Mouse (Mus musculus): Measurements from ENCODE around the gene Rbm25. TPM values are rescaled to one million over a fixed set of nuclear protein-coding genes. Genes with fewer than 3 reads are reported as not detected.

The Rbm25 gene
- polyA plus RNA-seq, 1 experiment from 2014 or later = 244 TPM

- peak; percentile 28 for ATAC-seq (ENCODE audit: low read depth)
- Histone ChIP-seq H3K9ac (ENCODE audit: low read length) (peak overlapping the region; percentile 100), H3K27me3 (ENCODE audit: control insufficient read depth, insufficient read depth, low read depth, low read length) (no peaks in the 10 kb centered on the region), H3K4me2 (ENCODE audit: low read depth, low read length) (peak overlapping the region; percentile 66), H3K4me1 (replicated peaks; ENCODE audit: control insufficient read depth, insufficient read depth, low read length) (peaks cover 8% of the 10 kb centered on the region), H3K4me3 (ENCODE audit: low read length) (peak overlapping the region; percentile 97), H3K36me3 (ENCODE audit: control insufficient read depth, insufficient read depth, low read length) (peaks cover 13% of the 10 kb centered on the region), H3K9me3 (ENCODE audit: control insufficient read depth, low read length) (no peaks in the 10 kb centered on the region), H3K27ac (ENCODE audit: low read length) (peak overlapping the region; percentile 97)
- under 1% methylated on average over 20 of the region's 20 CpGs for WGBS
These were observed 1.6 kb downstream of the Rbm25 start for GRCm38 (mm10) chr12:83632680-83633025.

DNA sequence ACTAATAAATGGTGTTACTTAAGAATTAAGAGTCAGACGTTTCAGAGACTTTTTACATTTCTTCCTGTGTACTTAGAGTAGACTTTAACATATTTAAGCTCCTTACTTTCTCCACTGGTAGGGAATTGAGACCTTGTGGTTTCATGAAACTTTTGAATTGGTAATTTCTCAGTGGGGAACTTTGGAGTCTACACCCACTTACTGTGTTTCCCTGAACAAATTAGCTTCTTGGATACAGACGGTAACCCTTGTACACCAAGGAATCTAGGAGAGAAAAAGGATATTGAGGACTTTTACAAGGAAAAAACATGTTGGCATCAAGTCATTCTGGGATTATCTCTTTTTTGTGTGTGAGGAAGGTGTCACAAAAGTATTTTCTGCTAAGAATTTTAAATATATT is 2.8 kb downstream of the Rbm25 start:
- no peak overlapping the region for H3K27ac ChIP-seq (ENCODE audit: low read length)
- no peak overlapping the region for H3K4me3 ChIP-seq (ENCODE audit: low read length)
- H3K9me3 ChIP-seq (ENCODE audit: control insufficient read depth, low read length) = no peaks in the 10 kb centered on the region
- 34% methylated on average over 2 of the region's 2 CpGs for WGBS
- peak overlapping the region; percentile 31; the same call in 1 of the 2 replicates for H3K4me2 ChIP-seq (ENCODE audit: low read depth, low read length)
- peaks cover 8% of the 10 kb centered on the region for H3K4me1 ChIP-seq (replicated peaks; ENCODE audit: control insufficient read depth, insufficient read depth, low read length)
- H3K9ac ChIP-seq (ENCODE audit: low read length) = no peak overlapping the region
- no peaks in the 10 kb centered on the region for H3K27me3 ChIP-seq (ENCODE audit: control insufficient read depth, insufficient read depth, low read depth, low read length)
- no peak for ATAC-seq (ENCODE audit: low read depth)
- peaks cover 13% of the 10 kb centered on the region for H3K36me3 ChIP-seq (ENCODE audit: control insufficient read depth, insufficient read depth, low read length)

GRCm38 (mm10) chr12:83641233-83641632 is 10.2 kb downstream of the Rbm25 start:
- no peak overlapping the region for H3K27ac ChIP-seq (ENCODE audit: low read length)
- 92% methylated on average over 2 of the region's 2 CpGs for WGBS
- no peaks in the 10 kb centered on the region for H3K27me3 ChIP-seq (ENCODE audit: control insufficient read depth, insufficient read depth, low read depth, low read length)
- no peak for ATAC-seq (ENCODE audit: low read depth)
- H3K4me1 ChIP-seq (replicated peaks; ENCODE audit: control insufficient read depth, insufficient read depth, low read length) = no peaks in the 10 kb centered on the region
- no peak overlapping the region for H3K4me2 ChIP-seq (ENCODE audit: low read depth, low read length)
- no peak overlapping the region for H3K9ac ChIP-seq (ENCODE audit: low read length)
- H3K36me3 ChIP-seq (ENCODE audit: control insufficient read depth, insufficient read depth, low read length) = peaks cover 43% of the 10 kb centered on the region
- H3K9me3 ChIP-seq (ENCODE audit: control insufficient read depth, low read length) = no peaks in the 10 kb centered on the region
- no peak overlapping the region for H3K4me3 ChIP-seq (ENCODE audit: low read length)

- ATAC-seq (ENCODE audit: low read depth) = no peak
- Histone ChIP-seq H3K27me3 (ENCODE audit: control insufficient read depth, insufficient read depth, low read depth, low read length) (no peaks in the 10 kb centered on the region), H3K9me3 (ENCODE audit: control insufficient read depth, low read length) (no peaks in the 10 kb centered on the region), H3K4me3 (ENCODE audit: low read length) (no peak overlapping the region), H3K4me2 (ENCODE audit: low read depth, low read length) (no peak overlapping the region), H3K4me1 (replicated peaks; ENCODE audit: control insufficient read depth, insufficient read depth, low read length) (no peaks in the 10 kb centered on the region), H3K27ac (ENCODE audit: low read length) (no peak overlapping the region), H3K9ac (ENCODE audit: low read length) (no peak overlapping the region), H3K36me3 (ENCODE audit: control insufficient read depth, insufficient read depth, low read length) (peaks cover 37% of the 10 kb centered on the region)
- 87% methylated on average over 1 of the region's 1 CpGs for WGBS
These were observed 12.1 kb downstream of the Rbm25 start for GRCm38 (mm10) chr12:83643116-83643515.

GRCm38 (mm10) chr12:83650346-83650745 is 19.3 kb downstream of the Rbm25 start:
- no peaks in the 10 kb centered on the region for H3K27me3 ChIP-seq (ENCODE audit: control insufficient read depth, insufficient read depth, low read depth, low read length)
- H3K9ac ChIP-seq (ENCODE audit: low read length) = no peak overlapping the region
- no peak overlapping the region for H3K4me3 ChIP-seq (ENCODE audit: low read length)
- H3K4me2 ChIP-seq (ENCODE audit: low read depth, low read length) = no peak overlapping the region
- no peaks in the 10 kb centered on the region for H3K9me3 ChIP-seq (ENCODE audit: control insufficient read depth, low read length)
- ATAC-seq (ENCODE audit: low read depth) = no peak
- H3K36me3 ChIP-seq (ENCODE audit: control insufficient read depth, insufficient read depth, low read length) = peaks cover 29% of the 10 kb centered on the region
- no peak overlapping the region for H3K27ac ChIP-seq (ENCODE audit: low read length)
- no peaks in the 10 kb centered on the region for H3K4me1 ChIP-seq (replicated peaks; ENCODE audit: control insufficient read depth, insufficient read depth, low read length)
- 87% methylated on average over 3 of the region's 3 CpGs for WGBS

GRCm38 (mm10) chr12:83651414-83651813 is 20.4 kb downstream of the Rbm25 start:
- Histone ChIP-seq H3K27ac (ENCODE audit: low read length) (no peak overlapping the region), H3K27me3 (ENCODE audit: control insufficient read depth, insufficient read depth, low read depth, low read length) (no peaks in the 10 kb centered on the region), H3K4me3 (ENCODE audit: low read length) (no peak overlapping the region), H3K4me2 (ENCODE audit: low read depth, low read length) (no peak overlapping the region), H3K36me3 (ENCODE audit: control insufficient read depth, insufficient read depth, low read length) (peaks cover 22% of the 10 kb centered on the region), H3K4me1 (replicated peaks; ENCODE audit: control insufficient read depth, insufficient read depth, low read length) (no peaks in the 10 kb centered on the region), H3K9ac (ENCODE audit: low read length) (no peak overlapping the region), H3K9me3 (ENCODE audit: control insufficient read depth, low read length) (no peaks in the 10 kb centered on the region)
- no peak for ATAC-seq (ENCODE audit: low read depth)

DNA sequence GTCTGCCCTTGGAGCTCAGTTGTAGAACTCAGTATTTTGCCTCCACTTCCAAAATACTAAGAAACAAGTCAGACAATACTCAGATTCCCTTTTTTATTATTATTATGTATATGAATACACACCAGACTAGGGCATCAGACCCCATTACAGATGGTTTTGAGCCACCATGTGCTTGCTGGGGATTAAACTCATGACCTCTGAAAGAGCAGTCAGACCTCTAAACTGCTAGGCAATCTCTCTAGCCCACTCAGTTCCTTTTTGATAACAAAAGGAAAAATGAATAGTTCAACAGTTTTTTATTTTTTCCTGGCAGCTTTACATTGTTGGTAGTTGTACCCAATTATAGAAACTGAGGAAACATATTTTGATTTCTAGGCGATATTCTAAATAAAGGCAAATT is 54.4 kb downstream of the Rbm25 start:
- no peak overlapping the region for H3K4me2 ChIP-seq (ENCODE audit: low read depth, low read length)
- peaks cover 10% of the 10 kb centered on the region for H3K36me3 ChIP-seq (ENCODE audit: control insufficient read depth, insufficient read depth, low read length)
- no peak overlapping the region for H3K4me3 ChIP-seq (ENCODE audit: low read length)
- H3K27ac ChIP-seq (ENCODE audit: low read length) = no peak overlapping the region
- WGBS = 88% methylated on average over 1 of the region's 1 CpGs
- no peaks in the 10 kb centered on the region for H3K27me3 ChIP-seq (ENCODE audit: control insufficient read depth, insufficient read depth, low read depth, low read length)
- H3K9me3 ChIP-seq (ENCODE audit: control insufficient read depth, low read length) = no peaks in the 10 kb centered on the region
- no peak for ATAC-seq (ENCODE audit: low read depth)
- H3K9ac ChIP-seq (ENCODE audit: low read length) = no peak overlapping the region
- peaks cover 6% of the 10 kb centered on the region for H3K4me1 ChIP-seq (replicated peaks; ENCODE audit: control insufficient read depth, insufficient read depth, low read length)

DNA sequence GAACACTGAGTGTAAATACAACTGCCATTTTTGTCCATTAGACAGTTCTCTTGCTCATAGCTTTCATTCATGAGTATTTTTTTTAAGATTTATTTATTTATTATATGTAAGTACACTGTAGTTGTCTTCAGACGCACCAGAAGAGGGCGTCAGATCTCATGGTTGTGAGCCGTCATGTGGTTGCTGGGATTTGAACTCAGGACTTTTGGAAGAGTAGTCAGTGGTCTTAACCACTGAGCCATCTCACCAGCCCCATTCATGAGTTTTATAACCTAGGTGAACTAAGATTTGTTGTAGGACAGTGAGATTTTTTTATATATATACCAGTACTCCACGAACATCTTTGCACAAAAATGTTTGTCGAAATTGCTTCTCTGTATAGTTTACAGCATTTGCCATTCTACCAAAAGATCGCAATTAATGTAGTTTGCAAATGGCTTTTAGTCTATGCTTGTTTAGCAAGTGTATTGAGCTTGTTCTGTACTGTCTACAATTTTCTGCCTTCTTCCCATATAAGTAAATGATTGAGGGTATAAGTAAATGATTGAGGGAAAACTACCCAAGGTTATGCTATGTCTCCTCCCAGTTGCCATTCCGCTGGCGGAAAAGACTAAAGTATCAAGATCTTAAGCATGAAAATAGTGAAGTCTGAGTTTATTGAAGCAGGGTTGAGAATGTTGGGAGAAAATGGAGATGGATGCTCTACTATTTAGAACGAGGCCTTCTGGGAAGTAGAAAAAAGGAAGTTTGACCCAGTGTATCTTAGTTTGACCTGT is 55.7 kb downstream of the Rbm25 start:
- 86% methylated on average over 9 of the region's 9 CpGs for WGBS

GRCm38 (mm10) chr12:83687934-83688315 is 56.9 kb downstream of the Rbm25 start, which contains the start of gene Psen1:
TSS of gene Psen1 (plus strand) at chr12:83688152.
- peaks cover 8% of the 10 kb centered on the region for H3K4me1 ChIP-seq (replicated peaks; ENCODE audit: control insufficient read depth, insufficient read depth, low read length)
- peak within 1 kb of the TSS; percentile 96 for H3K4me3 ChIP-seq (ENCODE audit: low read length)
- peaks cover 3% of the 10 kb centered on the region; the same call in 1 of the 2 replicates for H3K36me3 ChIP-seq (ENCODE audit: control insufficient read depth, insufficient read depth, low read length)
- H3K9ac ChIP-seq (ENCODE audit: low read length) = peak within 1 kb of the TSS; percentile 93
- H3K4me2 ChIP-seq (ENCODE audit: low read depth, low read length) = peak within 1 kb of the TSS; percentile 71
- ATAC-seq (ENCODE audit: low read depth) = peak; percentile 99
- peak within 1 kb of the TSS; percentile 93 for H3K27ac ChIP-seq (ENCODE audit: low read length)
- WGBS = under 1% methylated on average over 38 of the region's 38 CpGs
- no peaks in the 10 kb centered on the region for H3K9me3 ChIP-seq (ENCODE audit: control insufficient read depth, low read length)
- H3K27me3 ChIP-seq (ENCODE audit: control insufficient read depth, insufficient read depth, low read depth, low read length) = no peaks in the 10 kb centered on the region

More for the DNA sequence above, 55.7 kb downstream of the Rbm25 start:
- H3K4me3 ChIP-seq (ENCODE audit: low read length) = no peak overlapping the region
- peaks cover 6% of the 10 kb centered on the region for H3K4me1 ChIP-seq (replicated peaks; ENCODE audit: control insufficient read depth, insufficient read depth, low read length)
- H3K36me3 ChIP-seq (ENCODE audit: control insufficient read depth, insufficient read depth, low read length) = peaks cover 8% of the 10 kb centered on the region
- no peak overlapping the region for H3K4me2 ChIP-seq (ENCODE audit: low read depth, low read length)
- no peaks in the 10 kb centered on the region for H3K27me3 ChIP-seq (ENCODE audit: control insufficient read depth, insufficient read depth, low read depth, low read length)
- no peak for ATAC-seq (ENCODE audit: low read depth)
- H3K27ac ChIP-seq (ENCODE audit: low read length) = no peak overlapping the region
- no peak overlapping the region for H3K9ac ChIP-seq (ENCODE audit: low read length)
- H3K9me3 ChIP-seq (ENCODE audit: control insufficient read depth, low read length) = no peaks in the 10 kb centered on the region
